Mouse (Mus musculus) adrenal gland, adult (tissue): ENCODE results near the gene S100a14.

Experiments
- DNase-seq, 2 experiments: peaks; one replicate each; pipeline ENCODE4 v3.0.0; 2022 to 2023; ENCODE audit warnings: low spot score in 1 of 2; ENCODE audit not compliant: inconsistent age in 2 of 2

The S100a14 gene

GRCm38 (mm10) chr3:90526580-90526979 lies at the start of gene S100a14:
S100a14 (plus strand) TSS chr3:90526856.
- no peak for DNase-seq

GRCm38 (mm10) chr3:90486998-90487397 lies 39.7 kb upstream of the S100a14 start:
- DNase-seq = no peak

- DNase-seq = no peak
Observed at GRCm38 (mm10) chr3:90488576-90488975, 38.1 kb upstream of the S100a14 start.

- DNase-seq = peak; percentile 96 to 99
Observed at GRCm38 (mm10) chr3:90490696-90491256, 35.9 kb upstream of the S100a14 start, which contains the start of gene Snapin. Snapin (minus strand) TSS chr3:90491033.

- DNase-seq = peak in 1 of 2 experiments; percentile 76
Observed at GRCm38 (mm10) chr3:90491350-90491749, 35.3 kb upstream of the S100a14 start.

GRCm38 (mm10) chr3:90493831-90494540 lies 32.7 kb upstream of the S100a14 start:
- DNase-seq = no peak

- DNase-seq = no peak
Observed at GRCm38 (mm10) chr3:90495850-90496525, 30.7 kb upstream of the S100a14 start.

- DNase-seq = no peak
Observed at GRCm38 (mm10) chr3:90497597-90497996, 29.1 kb upstream of the S100a14 start.

GRCm38 (mm10) chr3:90503444-90503843 lies 23.2 kb upstream of the S100a14 start:
- DNase-seq = no peak

- DNase-seq = no peak
Observed at GRCm38 (mm10) chr3:90505216-90505615, 21.4 kb upstream of the S100a14 start.

GRCm38 (mm10) chr3:90506362-90506761 lies 20.3 kb upstream of the S100a14 start:
- DNase-seq = no peak

GRCm38 (mm10) chr3:90508287-90508949 lies 18.2 kb upstream of the S100a14 start:
- DNase-seq = peak in 1 of 2 experiments; percentile 46

GRCm38 (mm10) chr3:90508950-90509746 lies 17.5 kb upstream of the S100a14 start, which contains the start of gene Chtop:
Chtop (minus strand) TSS chr3:90509498.
- DNase-seq = peak; percentile 99 to 100

GRCm38 (mm10) chr3:90509747-90510123 lies 16.9 kb upstream of the S100a14 start:
- no peak for DNase-seq

- no peak for DNase-seq
Observed at GRCm38 (mm10) chr3:90512276-90512675, 14.4 kb upstream of the S100a14 start.

- DNase-seq = no peak
Observed at GRCm38 (mm10) chr3:90512948-90513642, 13.6 kb upstream of the S100a14 start.

GRCm38 (mm10) chr3:90513796-90514590 lies 12.7 kb upstream of the S100a14 start, which contains the start of the genes S100a1 and S100a13:
S100a1 (minus strand) TSS chr3:90514392.
S100a13 (plus strand) TSS chr3:90514435.
- peak; percentile 86 to 94 for DNase-seq

GRCm38 (mm10) chr3:90514691-90515090 lies 12.0 kb upstream of the S100a14 start:
- peak; percentile 80 to 90 for DNase-seq

GRCm38 (mm10) chr3:90515242-90515641 lies 11.4 kb upstream of the S100a14 start:
- peak in 1 of 2 experiments; percentile 42 for DNase-seq
